Mouse (Mus musculus) cerebellum, adult 9-10 months (tissue): ENCODE results near the gene Rims1.
A peak's percentile ranks its signal among the peaks of the same experiment; 100 is the strongest.

Experiments
- DNase-seq: peaks from one replicate; pipeline ENCODE4 v3.0.0; 2022

Rims1 gene

GRCm38 (mm10) chr1:22694514-22694913 lies 111.3 kb downstream of the Rims1 start:
- DNase-seq = no peak

GRCm38 (mm10) chr1:22683455-22683854 lies 122.3 kb downstream of the Rims1 start:
- DNase-seq = no peak

GRCm38 (mm10) chr1:22664196-22664595 lies 141.6 kb downstream of the Rims1 start:
- DNase-seq = no peak

- no peak for DNase-seq
Observed at GRCm38 (mm10) chr1:22661825-22662224, 144.0 kb downstream of the Rims1 start.

- DNase-seq = no peak
Observed at GRCm38 (mm10) chr1:22655983-22656382, 149.8 kb downstream of the Rims1 start.

- DNase-seq = peak; percentile 69
Observed at GRCm38 (mm10) chr1:22654903-22655302, 150.9 kb downstream of the Rims1 start.

- peak; percentile 73 for DNase-seq
Observed at GRCm38 (mm10) chr1:22650588-22650987, 155.2 kb downstream of the Rims1 start.

- no peak for DNase-seq
Observed at GRCm38 (mm10) chr1:22649432-22649831, 156.4 kb downstream of the Rims1 start.

- no peak for DNase-seq
Observed at GRCm38 (mm10) chr1:22645257-22645656, 160.5 kb downstream of the Rims1 start.

- peak; percentile 94 for DNase-seq
Observed at GRCm38 (mm10) chr1:22640568-22640967, 165.2 kb downstream of the Rims1 start.

GRCm38 (mm10) chr1:22639702-22640101 lies 166.1 kb downstream of the Rims1 start:
- peak; percentile 60 for DNase-seq

- no peak for DNase-seq
Observed at GRCm38 (mm10) chr1:22633871-22634270, 171.9 kb downstream of the Rims1 start.

GRCm38 (mm10) chr1:22632551-22632950 lies 173.2 kb downstream of the Rims1 start:
- DNase-seq = peak; percentile 61

- DNase-seq = peak; percentile 95
Observed at GRCm38 (mm10) chr1:22631991-22632390, 173.8 kb downstream of the Rims1 start.

- no peak for DNase-seq
Observed at GRCm38 (mm10) chr1:22629011-22629410, 176.8 kb downstream of the Rims1 start.

GRCm38 (mm10) chr1:22627013-22627412 lies 178.8 kb downstream of the Rims1 start:
- peak; percentile 65 for DNase-seq

- DNase-seq = no peak
Observed at GRCm38 (mm10) chr1:22626295-22626694, 179.5 kb downstream of the Rims1 start.

- no peak for DNase-seq
Observed at GRCm38 (mm10) chr1:22620827-22621226, 185.0 kb downstream of the Rims1 start.

- DNase-seq = no peak
Observed at GRCm38 (mm10) chr1:22615601-22616000, 190.2 kb downstream of the Rims1 start.

GRCm38 (mm10) chr1:22613609-22614008 lies 192.2 kb downstream of the Rims1 start:
- DNase-seq = no peak

GRCm38 (mm10) chr1:22604329-22605044 lies 201.3 kb downstream of the Rims1 start:
- DNase-seq = peak; percentile 67

- no peak for DNase-seq
Observed at GRCm38 (mm10) chr1:22596197-22596596, 209.6 kb downstream of the Rims1 start.

GRCm38 (mm10) chr1:22594841-22595240 lies 211.0 kb downstream of the Rims1 start:
- no peak for DNase-seq

- no peak for DNase-seq
Observed at GRCm38 (mm10) chr1:22587859-22588383, 217.9 kb downstream of the Rims1 start.

- peak; percentile 53 for DNase-seq
Observed at GRCm38 (mm10) chr1:22585560-22585959, 220.2 kb downstream of the Rims1 start.
